Mouse (Mus musculus) G1E (cell line): ENCODE data around the gene Cabp4. TPM values are rescaled to one million over a fixed set of nuclear protein-coding genes. Genes with fewer than 3 reads are reported as not detected.
A peak's percentile ranks its signal among the peaks of the same experiment; 100 is the strongest.
"Not testable (repeated sequence)": the region's sequence is repeated elsewhere in the genome, so short reads cannot be mapped to it uniquely, and the experiment has no call there.

Experiments
- ATAC-seq: 2 replicates; pipeline ENCODE4 v1.8.0; 2016; ENCODE audit warnings: mild to moderate bottlenecking; ENCODE audit not compliant: insufficient number of reproducible peaks, poor library complexity, low FRiP score, severe bottlenecking; ENCODE audit errors: extremely low read depth
- DNase-seq: peaks from one replicate; pipeline ENCODE4 v3.0.0; 2012; ENCODE audit warnings: low spot score
- H3K27me3 ChIP-seq: 2 replicates; pipeline ENCODE4 v1.6.1; 2012; ENCODE audit warnings: mild to moderate bottlenecking, low read length, inconsistent platforms; ENCODE audit not compliant: insufficient read depth
- H3K36me3 ChIP-seq: replicated peaks from 2 replicates; pipeline ENCODE3; 2012; ENCODE audit warnings: mild to moderate bottlenecking, inconsistent platforms
- H3K4me1 ChIP-seq: 2 replicates; pipeline ENCODE4 v1.6.1; 2012; ENCODE audit warnings: low read depth, low read length, inconsistent platforms, mixed read lengths; ENCODE audit not compliant: insufficient read depth
- H3K4me3 ChIP-seq: 2 replicates; pipeline ENCODE4 v1.5.1; 2012; ENCODE audit warnings: low read depth, mild to moderate bottlenecking, inconsistent platforms, low read length, moderate library complexity, mixed read lengths
- H3K9me3 ChIP-seq: replicated peaks from 2 replicates; pipeline ENCODE4 v1.6.1; 2012; ENCODE audit warnings: inconsistent platforms
- CTCF ChIP-seq: IDR thresholded peaks from 2 replicates; pipeline ENCODE4 v1.5.1; 2012; ENCODE audit warnings: low read depth, low read length, inconsistent platforms, mixed read lengths
- GATA1 ChIP-seq: IDR thresholded peaks from 2 replicates; pipeline ENCODE4 v1.6.1; 2012; ENCODE audit warnings: borderline replicate concordance, low read length, inconsistent platforms, mixed read lengths
- GATA2 ChIP-seq: IDR thresholded peaks from 2 replicates; pipeline ENCODE4 v1.6.1; 2012; ENCODE audit warnings: low read depth, low read length, inconsistent platforms, borderline replicate concordance
- POLR2AphosphoS5 ChIP-seq: IDR thresholded peaks from 2 replicates; pipeline ENCODE4 v1.6.1; 2012; ENCODE audit warnings: low read depth, low read length, inconsistent platforms; ENCODE audit not compliant: insufficient replicate concordance
- TAL1 ChIP-seq: conservative IDR thresholded peaks from 2 replicates; pipeline ENCODE4 v1.6.1; 2012; ENCODE audit warnings: low read depth, low read length, inconsistent platforms, mixed read lengths
- polyA plus RNA-seq: library from polyadenylated mRNA; stranded (reverse); fragments of >175 nt; gene quantifications from 2 replicates; pipeline ENCODE4 v1.2.3, GENCODE M21; 2012
- total RNA-seq, 2 experiments: library from RNA; stranded (forward) in 1 of 2; stranded (reverse) in 1 of 2; fragments of 200-1000 nt in 1 of 2; fragments of >200 nt in 1 of 2; fragmentation: Nextera tagmentation in 1 of 2; gene quantifications; 2 replicates each; pipeline ENCODE4 v1.2.3; 2014 to 2017

The Cabp4 gene
- total and polyA plus RNA-seq, 3 experiments, result 0.03 to 0.75 (median 0.11) TPM

- TF ChIP-seq CTCF (no peak), GATA2 (no peak), POLR2AphosphoS5 (no peak), GATA1 (no peak), TAL1 (no peak)
- 0 out of 2 replicates have a peak overlapping the region, but pooled peaks have one; percentile 5 for H3K4me3 ChIP-seq
- no peaks in the 10 kb centered on the region for H3K36me3 ChIP-seq
- H3K27me3 ChIP-seq, result peaks cover 52% of the 10 kb centered on the region
- ATAC-seq (no peak), DNase-seq (no peak)
- no peaks in the 10 kb centered on the region for H3K9me3 ChIP-seq
- peaks cover 15% of the 10 kb centered on the region for H3K4me1 ChIP-seq
Measured at GRCm38 (mm10) chr19:4142416-4143173, 1.2 kb downstream of the Cabp4 start.

GRCm38 (mm10) chr19:4140147-4140546 is 3.7 kb downstream of the Cabp4 start:
- ATAC-seq (no peak), DNase-seq (no peak)
- H3K36me3 ChIP-seq, result no peaks in the 10 kb centered on the region
- H3K27me3 ChIP-seq, result peaks cover 59% of the 10 kb centered on the region
- no peaks in the 10 kb centered on the region for H3K9me3 ChIP-seq
- TF ChIP-seq GATA1 (no peak), TAL1 (no peak), CTCF (no peak), POLR2AphosphoS5 (no peak), GATA2 (no peak)
- no peak overlapping the region for H3K4me3 ChIP-seq
- peaks cover 18% of the 10 kb centered on the region for H3K4me1 ChIP-seq

- no peaks in the 10 kb centered on the region for H3K9me3 ChIP-seq
- no peaks in the 10 kb centered on the region for H3K36me3 ChIP-seq
- no peak for ATAC-seq
Measured at GRCm38 (mm10) chr19:4139446-4139845, 4.4 kb downstream of the Cabp4 start, which contains the start of gene Gpr152. TSS of gene Gpr152 (plus strand) at chr19:4139787.

GRCm38 (mm10) chr19:4137913-4138312 is 5.9 kb downstream of the Cabp4 start:
- Histone ChIP-seq H3K4me1 (peaks cover 16% of the 10 kb centered on the region), H3K9me3 (no peaks in the 10 kb centered on the region), H3K36me3 (peaks cover 4% of the 10 kb centered on the region), H3K27me3 (peaks cover 45% of the 10 kb centered on the region), H3K4me3 (no peak overlapping the region)
- no peak for TF ChIP-seq TAL1
- TF ChIP-seq GATA1, result no peak
- no peak for TF ChIP-seq GATA2
- TF ChIP-seq CTCF, result no peak
- no peak for TF ChIP-seq POLR2AphosphoS5
- DNase-seq, result no peak
- no peak for ATAC-seq

More at GRCm38 (mm10) chr19:4139446-4139845, 4.4 kb downstream of the Cabp4 start, which contains the start of gene Gpr152:
- no peak for DNase-seq
- H3K4me1 ChIP-seq, result peaks cover 16% of the 10 kb centered on the region
- TF ChIP-seq GATA2 (no peak), CTCF (no peak), POLR2AphosphoS5 (no peak), GATA1 (no peak), TAL1 (no peak)
- no peak within 1 kb of the TSS for H3K4me3 ChIP-seq
- peaks cover 59% of the 10 kb centered on the region for H3K27me3 ChIP-seq

DNA sequence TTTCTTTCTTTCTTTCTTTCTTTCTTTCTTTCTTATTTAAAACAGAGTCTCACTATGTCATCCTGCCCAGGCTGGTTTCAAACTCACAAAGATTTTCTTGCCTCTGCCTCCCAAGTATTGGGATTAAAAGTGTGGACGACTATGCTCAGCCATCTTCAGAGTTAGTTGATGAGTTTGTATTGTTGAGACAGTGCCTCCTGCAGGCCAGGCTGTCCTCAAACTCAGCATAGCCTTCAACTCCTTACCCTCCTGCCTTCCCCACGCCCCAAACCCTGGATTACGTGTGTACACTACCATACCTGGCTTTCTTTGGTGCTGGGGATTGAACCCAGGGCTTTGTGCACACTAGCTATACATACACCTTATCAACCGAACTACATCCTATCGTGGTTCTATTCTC is 7.4 kb downstream of the Cabp4 start:
- Histone ChIP-seq H3K9me3 (no peaks in the 10 kb centered on the region), H3K4me3 (no peak overlapping the region)

DNA sequence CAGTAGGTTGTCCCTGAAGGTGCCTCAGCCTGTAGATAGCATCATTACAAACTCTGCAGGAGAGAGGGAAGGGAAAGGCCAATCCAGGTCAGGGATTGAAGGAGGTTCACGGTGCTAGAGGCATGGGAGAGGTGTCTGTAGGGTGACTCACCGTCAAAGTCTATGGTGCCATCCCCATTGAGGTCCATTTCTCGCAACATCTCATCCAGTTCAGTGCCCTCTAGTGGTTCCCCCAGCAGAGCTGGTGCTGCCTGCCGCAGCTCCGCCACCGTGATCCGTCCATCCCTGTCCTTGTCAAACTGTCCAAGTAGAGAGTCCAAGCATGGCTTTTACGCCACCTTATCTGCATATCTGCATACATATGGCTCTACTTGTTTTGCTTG is 7.9 kb downstream of the Cabp4 start:
- not testable (repeated sequence) for DNase-seq, H3K9me3 ChIP-seq, ATAC-seq, H3K4me3 ChIP-seq
- H3K27me3 ChIP-seq, result peaks cover 32% of the 10 kb centered on the region
- H3K36me3 ChIP-seq, result peaks cover 24% of the 10 kb centered on the region
- peaks cover 16% of the 10 kb centered on the region for H3K4me1 ChIP-seq

More for the DNA sequence above, 7.4 kb downstream of the Cabp4 start:
- no peak for ATAC-seq
- peaks cover 11% of the 10 kb centered on the region for H3K4me1 ChIP-seq
- no peak for DNase-seq
- H3K27me3 ChIP-seq, result peaks cover 36% of the 10 kb centered on the region
- no peak for TF ChIP-seq GATA2
- TF ChIP-seq GATA1, result no peak
- H3K36me3 ChIP-seq, result peaks cover 19% of the 10 kb centered on the region

DNA sequence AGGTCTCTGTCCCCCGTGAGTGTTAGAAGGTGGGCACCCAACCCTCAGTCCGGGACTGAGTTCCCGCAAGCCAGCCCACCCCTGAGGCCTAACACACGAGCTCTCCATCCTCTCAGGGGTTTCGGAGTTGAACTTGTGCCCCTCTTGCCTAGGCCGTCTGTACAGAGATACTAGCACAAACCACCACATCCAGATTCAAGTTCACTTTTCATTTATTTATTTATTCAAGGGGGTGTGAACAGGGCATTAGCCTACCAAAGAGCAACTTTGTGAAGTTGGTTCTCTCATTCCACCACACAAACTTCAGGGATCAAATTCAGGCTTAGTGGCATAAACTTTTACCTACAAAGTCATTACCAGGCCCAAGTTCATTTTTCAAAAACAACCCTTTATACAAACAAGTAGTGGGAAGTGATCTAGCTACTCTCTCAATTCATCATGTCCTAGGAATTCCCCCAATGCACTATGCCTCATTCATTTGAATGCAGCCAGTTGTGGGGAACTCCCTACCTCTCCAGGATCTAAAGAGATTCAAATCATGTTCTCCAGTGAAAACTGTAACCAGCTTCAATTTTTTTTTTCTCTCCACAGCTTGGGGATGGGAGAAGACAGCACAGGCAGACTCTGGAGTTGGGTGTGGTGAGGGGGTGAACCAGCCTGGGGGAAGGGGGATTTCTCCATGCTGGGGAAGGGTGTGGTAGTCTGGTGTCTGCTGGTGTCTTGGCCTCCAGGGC is 8.4 kb downstream of the Cabp4 start:
- DNase-seq, ATAC-seq, H3K4me3 ChIP-seq, H3K9me3 ChIP-seq: not testable (repeated sequence)
- peaks cover 27% of the 10 kb centered on the region for H3K27me3 ChIP-seq
- peaks cover 21% of the 10 kb centered on the region for H3K4me1 ChIP-seq
- H3K36me3 ChIP-seq, result peaks cover 29% of the 10 kb centered on the region
